8 mouse cellular contexts compared by ENCODE assay signal in genomic region chr5:110107581-110108304, GRCm38 (mm10). TPM values are rescaled to one million over a fixed set of nuclear protein-coding genes. Genes with fewer than 3 reads are reported as not detected.
DNase-seq lines count a peak whose midpoint lies in the region; ATAC-seq and TF ChIP-seq lines count a peak whose summit lies in the region.

TSS of gene Gtpbp6 (minus strand) at chr5:110108197.

- peak within 1 kb of the TSS; percentile 63 for H3K27ac ChIP-seq in MEL (ENCODE audit: control insufficient read depth, low read depth, low read length)
- peak within 1 kb of the TSS; percentile 73 for H3K27ac ChIP-seq in cerebellum, adult 2 months (ENCODE audit: insufficient read depth, low read length)
- peak within 1 kb of the TSS; percentile 97 for H3K27ac ChIP-seq in forebrain, postnatal 0 days (ENCODE audit: low read depth, low read length)
- H3K27ac ChIP-seq in lung, embryonic 15.5 days, result peak within 1 kb of the TSS; percentile 98

- H3K4me3 ChIP-seq in MEL (ENCODE audit: control insufficient read depth in 1 of 2, insufficient read depth in 1 of 2, low read depth in 2 of 2, low read length in 2 of 2), result peak within 1 kb of the TSS; percentile 81 to 87
- H3K4me3 ChIP-seq in cerebellum, adult 2 months (replicated peaks; ENCODE audit: insufficient read depth, low read depth, low read length), result peak within 1 kb of the TSS; percentile 93
- peak within 1 kb of the TSS; percentile 87 for H3K4me3 ChIP-seq in forebrain, postnatal 0 days (ENCODE audit: low read depth, low read length)
- peak within 1 kb of the TSS; percentile 78 for H3K4me3 ChIP-seq in lung, embryonic 15.5 days

- no peaks in the 10 kb centered on the region for H3K9me3 ChIP-seq in MEL (replicated peaks; ENCODE audit: insufficient read depth, low read length)
- H3K9me3 ChIP-seq in forebrain, postnatal 0 days (ENCODE audit: low read length), result no peaks in the 10 kb centered on the region
- H3K9me3 ChIP-seq in lung, embryonic 15.5 days, result no peaks in the 10 kb centered on the region

- TF ChIP-seq RAD21 in MEL (IDR thresholded peaks at IDR 0.05; ENCODE audit: low read depth, low read length), result no peak

- peaks cover 6 to 7% of the 10 kb centered on the region in 2 experiments for H3K4me1 ChIP-seq in MEL (ENCODE audit: control insufficient read depth in 1 of 2, insufficient read depth in 2 of 2, low read length in 2 of 2)
- H3K4me1 ChIP-seq in cerebellum, adult 2 months (ENCODE audit: control insufficient read depth, insufficient read depth, low read length), result peaks cover 7% of the 10 kb centered on the region
- H3K4me1 ChIP-seq in forebrain, postnatal 0 days (ENCODE audit: insufficient read depth), result peaks cover 8% of the 10 kb centered on the region; the same call in 1 of the 2 replicates
- H3K4me1 ChIP-seq in lung, embryonic 15.5 days, result peaks cover 14% of the 10 kb centered on the region

- TF ChIP-seq POLR2A in MEL (IDR thresholded peaks at IDR 0.05; ENCODE audit: control insufficient read depth in 1 of 2, insufficient read depth in 1 of 2, low read depth in 1 of 2, low read length in 2 of 2, poor library complexity in 1 of 2), result peak; percentile 84 to 95
- peak; percentile 53 for TF ChIP-seq POLR2A in cerebellum, adult 2 months (IDR thresholded peaks at IDR 0.05; ENCODE audit: borderline replicate concordance, insufficient read depth, low read length)

- H3K79me2 ChIP-seq in MEL (ENCODE audit: control insufficient read depth, insufficient read depth, low read length, poor library complexity), result peaks cover 19% of the 10 kb centered on the region

- peak; percentile 99 for DNase-seq in MEL (ENCODE audit: low read depth, low spot score)
- peak; percentile 95 to 96 for DNase-seq in cerebellum, adult 2 months
- DNase-seq in forebrain, postnatal 0 days, result peak; percentile 97
- DNase-seq in heart, postnatal 4 days, result peak; percentile 97
- peak; percentile 94 to 95 for DNase-seq in layer of hippocampus, adult 8-10 months (ENCODE audit: low spot score in 2 of 2)
- DNase-seq in ovary, adult 18-20 months (ENCODE audit: low spot score), result peak; percentile 96
- DNase-seq in thymus, postnatal 0 days (ENCODE audit: low spot score), result peak; percentile 97

- peak within 1 kb of the TSS; percentile 84 for H3K9ac ChIP-seq in MEL (ENCODE audit: control insufficient read depth, low read depth, low read length, poor library complexity, severe bottlenecking)
- peak within 1 kb of the TSS; percentile 87 for H3K9ac ChIP-seq in forebrain, postnatal 0 days
- peak within 1 kb of the TSS; percentile 79 for H3K9ac ChIP-seq in lung, embryonic 15.5 days

- under 1% methylated on average over 70 of the region's 71 CpGs for WGBS in cerebellum, adult 2 months
- 3% methylated on average over 70 of the region's 71 CpGs for WGBS in forebrain, postnatal 0 days
- WGBS in lung, embryonic 15.5 days, result under 1% methylated on average over 66 of the region's 71 CpGs

- peak within 1 kb of the TSS; percentile 88 for H3K4me2 ChIP-seq in forebrain, postnatal 0 days (ENCODE audit: low read depth)
- H3K4me2 ChIP-seq in lung, embryonic 15.5 days, result peak within 1 kb of the TSS; percentile 84

- no peaks in the 10 kb centered on the region for H3K27me3 ChIP-seq in MEL (ENCODE audit: control insufficient read depth in 1 of 2, insufficient read depth in 2 of 2, low read length in 2 of 2)
- no peaks in the 10 kb centered on the region for H3K27me3 ChIP-seq in cerebellum, adult 2 months (ENCODE audit: control insufficient read depth, insufficient read depth, low read length)
- no peaks in the 10 kb centered on the region for H3K27me3 ChIP-seq in forebrain, postnatal 0 days (ENCODE audit: insufficient read depth, low read length)
- no peaks in the 10 kb centered on the region for H3K27me3 ChIP-seq in lung, embryonic 15.5 days

- H3K36me3 ChIP-seq in MEL (ENCODE audit: control insufficient read depth in 1 of 2, insufficient read depth in 2 of 2, low read length in 2 of 2), result peaks cover 0 to 8% of the 10 kb centered on the region in 2 experiments; a peak in 3 of 4 replicates
- H3K36me3 ChIP-seq in forebrain, postnatal 0 days (ENCODE audit: insufficient read depth), result peaks cover 37% of the 10 kb centered on the region
- H3K36me3 ChIP-seq in lung, embryonic 15.5 days, result peaks cover 38% of the 10 kb centered on the region

- peak; percentile 82 for ATAC-seq in forebrain, postnatal 0 days
- ATAC-seq in lung, embryonic 15.5 days (ENCODE audit: borderline replicate concordance, extremely low read depth, low FRiP score, low TSS enrichment), result peak; percentile 88

- no peak for TF ChIP-seq EP300 in MEL (IDR thresholded peaks at IDR 0.05; ENCODE audit: low read depth in 1 of 2, low read length in 2 of 2)

- no peak for TF ChIP-seq CTCF in MEL (IDR thresholded peaks at IDR 0.05 in 2 of 3, conservative IDR thresholded peaks at IDR 0.05 in 1 of 3; ENCODE audit: control insufficient read depth in 1 of 3, insufficient read depth in 1 of 3, low read depth in 2 of 3, low read length in 3 of 3, poor library complexity in 1 of 3, severe bottlenecking in 1 of 3)
- TF ChIP-seq CTCF in cerebellum, adult 2 months (IDR thresholded peaks at IDR 0.05; ENCODE audit: borderline replicate concordance, insufficient read depth, low read depth, low read length), result no peak
- TF ChIP-seq CTCF in forebrain, postnatal 0 days (IDR thresholded peaks at IDR 0.05; ENCODE audit: low read depth), result no peak

TF ChIP-seq in MEL, 35 proteins besides CTCF, POLR2A, EP300 and RAD21 (continues in another document):
- peak; percentile 94 for TF ChIP-seq NRF1 (IDR thresholded peaks at IDR 0.05; ENCODE audit: insufficient read depth, low read depth, low read length, poor library complexity, severe bottlenecking)
- TF ChIP-seq SMC3 (IDR thresholded peaks at IDR 0.05; ENCODE audit: low read depth, low read length), result no peak
- TF ChIP-seq MAZ (IDR thresholded peaks at IDR 0.05; ENCODE audit: low read depth, low read length), result peak; percentile 95
- TF ChIP-seq UBTF (IDR thresholded peaks at IDR 0.05; ENCODE audit: borderline replicate concordance, insufficient read depth, low read depth, low read length), result no peak
- peak; percentile 89 for TF ChIP-seq ELF1 (IDR thresholded peaks at IDR 0.05; ENCODE audit: low read depth, low read length)
- no peak for TF ChIP-seq POLR2AphosphoS5 (IDR thresholded peaks at IDR 0.05; ENCODE audit: borderline replicate concordance, low read depth, low read length)
- TF ChIP-seq MEF2A (IDR thresholded peaks at IDR 0.05; ENCODE audit: extremely low read depth, insufficient replicate concordance, low read depth, low read length, poor library complexity, severe bottlenecking), result no peak
- TF ChIP-seq POLR2AphosphoS2 (IDR thresholded peaks at IDR 0.05; ENCODE audit: low read length), result peak; percentile 70
- TF ChIP-seq KAT2A (conservative IDR thresholded peaks at IDR 0.05; ENCODE audit: low read depth, low read length), result no peak; the same call in 1 of the 2 replicates
- TF ChIP-seq MAX (IDR thresholded peaks at IDR 0.05; ENCODE audit: low read length), result peak; percentile 47
- no peak; the same call in 1 of the 2 replicates for TF ChIP-seq USF1 (IDR thresholded peaks at IDR 0.05; ENCODE audit: low read depth, low read length)
- TF ChIP-seq MXI1 (IDR thresholded peaks at IDR 0.05; ENCODE audit: low read depth, low read length), result peak; percentile 91
- no peak for TF ChIP-seq ZNF384 (IDR thresholded peaks at IDR 0.05; ENCODE audit: low read depth, low read length)
- no peak for TF ChIP-seq BHLHE40 (IDR thresholded peaks at IDR 0.05; ENCODE audit: borderline replicate concordance, low read depth, low read length)
- peak; percentile 80 for TF ChIP-seq HCFC1 (IDR thresholded peaks at IDR 0.05; ENCODE audit: low read depth, low read length)
- TF ChIP-seq SIN3A (IDR thresholded peaks at IDR 0.05; ENCODE audit: low read length), result peak; percentile 69
- TF ChIP-seq ETS1 (IDR thresholded peaks at IDR 0.05; ENCODE audit: low read depth, low read length), result peak; percentile 56; the same call in 1 of the 2 replicates
- no peak for TF ChIP-seq GATA1 (IDR thresholded peaks at IDR 0.05; ENCODE audit: low read depth, low read length)
- no peak for TF ChIP-seq MAFK (IDR thresholded peaks at IDR 0.05; ENCODE audit: borderline replicate concordance, low read depth, low read length)
- TF ChIP-seq RCOR1 (IDR thresholded peaks at IDR 0.05; ENCODE audit: low read depth, low read length), result no peak
- no peak for TF ChIP-seq MYB (IDR thresholded peaks at IDR 0.05; ENCODE audit: low read depth, low read length)
- TF ChIP-seq ZMIZ1 (IDR thresholded peaks at IDR 0.05; ENCODE audit: low read depth, low read length), result peak; percentile 82
- TF ChIP-seq JUND (IDR thresholded peaks at IDR 0.05; ENCODE audit: low read depth, low read length), result no peak
- no peak for TF ChIP-seq TBP (IDR thresholded peaks at IDR 0.05; ENCODE audit: low read depth, low read length)
- no peak for TF ChIP-seq USF2 (IDR thresholded peaks at IDR 0.05; ENCODE audit: borderline replicate concordance in 1 of 2, insufficient read depth in 1 of 2, low read depth in 1 of 2, low read length in 2 of 2)
- TF ChIP-seq TCF12 (IDR thresholded peaks at IDR 0.05; ENCODE audit: low read depth, low read length), result peak; percentile 19; the same call in 1 of the 2 replicates
- TF ChIP-seq CHD2 (IDR thresholded peaks at IDR 0.05; ENCODE audit: low read length), result no peak
- peak; percentile 79; the same call in 1 of the 2 replicates for TF ChIP-seq MYC (IDR thresholded peaks at IDR 0.05; ENCODE audit: low read depth, low read length)
- TF ChIP-seq TAL1 (IDR thresholded peaks at IDR 0.05; ENCODE audit: low read length), result no peak
- no peak for TF ChIP-seq E2F4 (IDR thresholded peaks at IDR 0.05; ENCODE audit: borderline replicate concordance, low read depth, low read length)
- TF ChIP-seq NELFE (IDR thresholded peaks at IDR 0.05; ENCODE audit: low read depth, low read length), result peak; percentile 69
- TF ChIP-seq ZKSCAN1 (IDR thresholded peaks at IDR 0.05; ENCODE audit: low read depth, low read length), result no peak

RNA-seq across cellular contexts. Expression of gene Gtpbp6, which starts in this region (rescaled TPM):
- 39.7 and 50.2 TPM in 2 replicates for total RNA-seq in MEL (2012; rRNA removed)
- polyA plus RNA-seq in MEL (2012; ENCODE audit: insufficient read depth in 1 of 2, insufficient read length in 2 of 2, low read depth in 1 of 2, low replicate concordance in 2 of 2, missing spikeins in 1 of 2), result 10 to 100 TPM in 1 of 2 experiments, not detected in 1; 59.1 TPM
- polyA plus RNA-seq in cerebellum, adult 2 months (2012; rRNA removed), result 145 and 152 TPM in 2 replicates
- total RNA-seq in forebrain, postnatal 0 days (2014; rRNA removed), result 99.2 and 103 TPM in 2 replicates
- polyA plus RNA-seq in forebrain, postnatal 0 days (2015; fragmentation: Nextera tagmentation; extraction: Ambion mirVana), result 62.6 TPM in 2 replicates
- 10 to 100 TPM; 32.3 to 33.6 TPM for total RNA-seq in heart, postnatal 4 days (2021)
- 10 to 100 TPM; 83.8 to 92.2 (median 89.3) TPM for total RNA-seq in layer of hippocampus, adult 8-10 months (2022)
- polyA plus RNA-seq in lung, embryonic 15.5 days (2015; fragmentation: Nextera tagmentation; extraction: Ambion mirVana), result 37.5 and 37.6 TPM in 2 replicates
- polyA plus RNA-seq in thymus, postnatal 0 days (2015; fragmentation: Nextera tagmentation; extraction: Ambion mirVana), result 32.0 and 36.8 TPM in 2 replicates

Comparison
In these comparisons a context has a peak if more than half of its experiments do, and no peak if none do; other contexts are left out.
1. Peak in every context shown above with its lines: DNase-seq, ATAC-seq, H3K4me3 ChIP-seq and H3K27ac ChIP-seq.